Comparison of ENCODE assay signal across 18 mouse cellular contexts in the genomic region with DNA sequence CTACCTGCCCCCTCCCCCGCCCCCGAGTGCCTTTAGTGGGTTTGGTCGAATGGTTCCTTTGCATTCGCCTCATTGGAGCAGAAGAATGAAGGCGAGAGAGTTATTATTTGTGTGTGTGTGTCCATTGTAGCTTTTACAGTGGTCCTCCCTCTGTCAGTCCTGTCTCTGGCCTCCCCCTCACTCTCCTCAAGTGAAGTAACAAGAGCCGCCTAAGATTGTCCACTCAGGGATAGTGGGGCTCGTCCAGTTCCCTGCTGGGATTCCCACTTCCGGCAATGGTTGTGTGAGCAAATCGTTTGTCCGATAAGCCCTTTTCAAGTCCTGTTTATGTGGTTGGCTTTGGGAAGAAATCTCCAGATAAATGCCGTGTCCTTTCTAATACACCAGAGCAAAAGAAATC.
A peak's percentile ranks its signal among the peaks of the same experiment; 100 is the strongest.
DNase-seq lines count a peak whose midpoint lies in the region; ATAC-seq lines count a peak whose summit lies in the region.
"Had no signal": no experiment of that assay in that cellular context is flagged by ENCODE, and none has a peak within 500 bp of the region (broad histone marks: within the 10 kb centered on the region; RNA-seq: fewer than 3 reads in every experiment).

No protein-coding gene starts in this region.

- WGBS in hindbrain, embryonic 14.5 days = 9% methylated on average over 11 of the region's 11 CpGs
- WGBS in hindbrain, embryonic 10.5 days = 24% methylated on average over 11 of the region's 11 CpGs
- WGBS in lung, embryonic 15.5 days = 38% methylated on average over 11 of the region's 11 CpGs

- peaks cover 62% of the 10 kb centered on the region for H3K4me1 ChIP-seq in hindbrain, embryonic 14.5 days (replicated peaks; ENCODE audit: control insufficient read depth, insufficient read depth, low read length)
- peaks cover 95% of the 10 kb centered on the region for H3K4me1 ChIP-seq in hindbrain, embryonic 10.5 days (replicated peaks)
- H3K4me1 ChIP-seq in lung, embryonic 15.5 days = peaks cover 94% of the 10 kb centered on the region

- no peak overlapping the region for H3K27ac ChIP-seq in hindbrain, embryonic 14.5 days
- H3K27ac ChIP-seq in hindbrain, embryonic 10.5 days = no peak overlapping the region
- 0 out of 2 replicates have a peak overlapping the region, but pooled peaks have one; percentile 1 for H3K27ac ChIP-seq in lung, embryonic 15.5 days
- H3K27ac ChIP-seq: gastrocnemius, adult 2 months; heart, embryonic 15.5 days; layer of hippocampus, adult 2 months; liver, embryonic 12.5 days; stomach, embryonic 15.5 days had no signal

- H3K4me2 ChIP-seq in hindbrain, embryonic 14.5 days (replicated peaks) = 0 out of 2 replicates have a peak overlapping the region, but pooled peaks have one; percentile 7
- H3K4me2 ChIP-seq in lung, embryonic 15.5 days = no peak overlapping the region
- H3K4me2 ChIP-seq: heart, embryonic 15.5 days; liver, embryonic 12.5 days; stomach, embryonic 15.5 days had no signal

- no peak overlapping the region for H3K9ac ChIP-seq in hindbrain, embryonic 14.5 days
- H3K9ac ChIP-seq in lung, embryonic 15.5 days = no peak overlapping the region
- H3K9ac ChIP-seq: heart, embryonic 15.5 days; liver, embryonic 12.5 days; stomach, embryonic 15.5 days had no signal

- H3K9me3 ChIP-seq in hindbrain, embryonic 14.5 days (ENCODE audit: control insufficient read depth, low read length) = no peaks in the 10 kb centered on the region
- H3K9me3 ChIP-seq in hindbrain, embryonic 10.5 days = no peaks in the 10 kb centered on the region
- H3K9me3 ChIP-seq in lung, embryonic 15.5 days = no peaks in the 10 kb centered on the region
- H3K9me3 ChIP-seq: heart, embryonic 15.5 days; liver, embryonic 12.5 days; stomach, embryonic 15.5 days had no signal

- H3K4me3 ChIP-seq in hindbrain, embryonic 14.5 days (replicated peaks; ENCODE audit: low read length) = no peak overlapping the region
- no peak overlapping the region for H3K4me3 ChIP-seq in hindbrain, embryonic 10.5 days
- H3K4me3 ChIP-seq in lung, embryonic 15.5 days = no peak overlapping the region
- H3K4me3 ChIP-seq: erythroblast, embryonic 14.5 days; gastrocnemius, adult 2 months; heart, embryonic 15.5 days; layer of hippocampus, adult 2 months; liver, embryonic 12.5 days; myocyte; stomach, embryonic 15.5 days had no signal

- DNase-seq in hindbrain, embryonic 14.5 days (ENCODE audit: low spot score) = no peak
- no peak for DNase-seq in hindbrain, embryonic 10.5 days (ENCODE audit: low spot score)
- DNase-seq in lung, postnatal 25 days (ENCODE audit: low spot score) = no peak
- DNase-seq in embryo, embryonic 10.5 days (ENCODE audit: low spot score) = peak; percentile 49
- peak; percentile 30 for DNase-seq in embryo, embryonic 9.5 days (ENCODE audit: extremely low spot score)
- no peak for DNase-seq in right cerebral cortex, postnatal 25 days
- DNase-seq: adrenal gland, postnatal 25 days; cerebellum, adult 9-10 months; gastrocnemius, adult 2 months; kidney, adult 2 months; spleen, adult 18-20 months had no signal

- no peaks in the 10 kb centered on the region for H3K36me3 ChIP-seq in hindbrain, embryonic 14.5 days (replicated peaks; ENCODE audit: control insufficient read depth, insufficient read depth)
- H3K36me3 ChIP-seq in hindbrain, embryonic 10.5 days = no peaks in the 10 kb centered on the region
- H3K36me3 ChIP-seq in lung, embryonic 15.5 days = no peaks in the 10 kb centered on the region
- H3K36me3 ChIP-seq: heart, embryonic 15.5 days; liver, embryonic 12.5 days; stomach, embryonic 15.5 days had no signal

- ATAC-seq in hindbrain, embryonic 14.5 days (ENCODE audit: low FRiP score) = no peak
- no peak for ATAC-seq in lung, embryonic 15.5 days (ENCODE audit: borderline replicate concordance, extremely low read depth, low FRiP score, low TSS enrichment)
- ATAC-seq: liver, embryonic 12.5 days had no signal

- no peaks in the 10 kb centered on the region; the same call in 1 of the 2 replicates for H3K27me3 ChIP-seq in hindbrain, embryonic 14.5 days (ENCODE audit: control insufficient read depth, insufficient read depth, low read length)
- H3K27me3 ChIP-seq in hindbrain, embryonic 10.5 days (ENCODE audit: insufficient read depth, poor library complexity, severe bottlenecking) = no peaks in the 10 kb centered on the region
- H3K27me3 ChIP-seq in lung, embryonic 15.5 days = no peaks in the 10 kb centered on the region
- H3K27me3 ChIP-seq: heart, embryonic 15.5 days; liver, embryonic 12.5 days; stomach, embryonic 15.5 days had no signal

Comparison
In these comparisons a context has a peak if more than half of its experiments do, and no peak if none do; other contexts are left out.
1. DNase-seq: peak in embryo, embryonic 10.5 days (single experiment) and embryo, embryonic 9.5 days (single experiment); none in hindbrain, embryonic 14.5 days (single experiment), hindbrain, embryonic 10.5 days (single experiment), lung, postnatal 25 days (single experiment) and right cerebral cortex, postnatal 25 days (single experiment).